Mouse (Mus musculus): ENCODE results near the gene Tmbim4. TPM values are rescaled to one million over a fixed set of nuclear protein-coding genes. Genes with fewer than 3 reads are reported as not detected.

Tmbim4 gene
- total and polyA plus RNA-seq, 3 experiments: 65.2 to 92.5 (median 74.0) TPM

DNA sequence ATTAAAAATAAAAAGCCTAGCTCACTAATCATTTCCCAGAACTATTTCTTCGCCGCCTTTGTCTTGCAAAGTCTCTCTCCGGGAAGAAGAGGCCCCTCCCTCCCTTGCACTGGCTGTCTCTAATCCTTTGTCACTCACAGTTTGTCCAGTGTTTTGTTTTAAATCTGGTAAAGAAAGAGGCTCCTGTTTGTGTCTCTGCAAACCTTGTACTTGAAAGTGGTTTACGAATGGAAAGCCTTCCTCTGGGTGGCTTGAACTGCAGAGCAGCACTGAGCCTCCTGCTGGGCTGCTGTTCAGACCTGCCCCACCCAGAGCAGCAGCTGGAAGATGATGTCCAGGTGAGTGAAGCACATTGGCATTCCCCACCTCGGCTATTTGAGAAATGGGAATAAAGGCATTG lies 30.1 kb upstream of the Tmbim4 start:
- no peak overlapping the region for H3K4me3 ChIP-seq (ENCODE audit: low read depth, low read length)
- peaks cover 39% of the 10 kb centered on the region for H3K36me3 ChIP-seq (replicated peaks)
- DNase-seq (ENCODE audit: low spot score) (no peak), ATAC-seq (ENCODE audit: extremely low read depth, insufficient number of reproducible peaks, low FRiP score, poor library complexity, severe bottlenecking) (no peak)
- no peaks in the 10 kb centered on the region for H3K27me3 ChIP-seq (ENCODE audit: insufficient read depth, low read length)
- peaks cover 46% of the 10 kb centered on the region for H3K4me1 ChIP-seq (ENCODE audit: insufficient read depth, low read depth, low read length)
- peaks cover 3% of the 10 kb centered on the region; the same call in 1 of the 2 replicates for H3K9me3 ChIP-seq (replicated peaks)
- TF ChIP-seq TAL1 (conservative IDR thresholded peaks at IDR 0.05; ENCODE audit: low read depth, low read length): no peak
- no peak for TF ChIP-seq POLR2AphosphoS5 (IDR thresholded peaks at IDR 0.05; ENCODE audit: insufficient replicate concordance, low read depth, low read length)
- no peak for TF ChIP-seq GATA1 (IDR thresholded peaks at IDR 0.05; ENCODE audit: borderline replicate concordance, low read length)
- TF ChIP-seq CTCF (IDR thresholded peaks at IDR 0.05; ENCODE audit: low read depth, low read length): no peak
- TF ChIP-seq GATA2 (IDR thresholded peaks at IDR 0.05; ENCODE audit: borderline replicate concordance, low read depth, low read length): no peak

DNA sequence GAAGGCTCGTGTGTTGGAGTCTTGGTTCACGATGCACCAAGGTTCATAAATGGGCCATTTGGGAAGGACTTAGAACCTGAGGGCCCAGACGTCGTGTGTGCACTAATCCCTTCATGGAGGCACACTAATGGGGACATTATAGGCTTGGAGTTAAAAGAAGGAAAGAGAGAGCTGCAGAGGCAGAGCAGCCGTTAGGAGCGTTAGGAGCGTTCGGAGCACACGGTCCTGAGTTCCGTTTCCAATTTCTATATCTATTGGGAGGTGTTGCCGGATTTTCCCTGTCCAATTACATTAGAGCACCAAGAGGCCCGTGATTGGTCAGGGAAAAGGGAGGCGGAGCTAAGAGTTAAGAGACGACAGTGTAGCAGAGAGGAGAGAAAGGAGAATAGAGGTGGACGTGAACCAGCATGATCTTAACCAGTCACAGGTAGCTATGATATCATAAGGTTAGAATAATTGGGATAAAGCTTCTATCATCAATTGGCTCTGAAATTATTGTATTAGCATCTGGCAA lies 27.1 kb upstream of the Tmbim4 start:
- TF ChIP-seq CTCF (IDR thresholded peaks at IDR 0.05; ENCODE audit: low read depth, low read length) (no peak), GATA2 (IDR thresholded peaks at IDR 0.05; ENCODE audit: borderline replicate concordance, low read depth, low read length) (no peak), POLR2AphosphoS5 (IDR thresholded peaks at IDR 0.05; ENCODE audit: insufficient replicate concordance, low read depth, low read length) (no peak), TAL1 (conservative IDR thresholded peaks at IDR 0.05; ENCODE audit: low read depth, low read length) (no peak), GATA1 (IDR thresholded peaks at IDR 0.05; ENCODE audit: borderline replicate concordance, low read length) (no peak)
- H3K4me3 ChIP-seq (ENCODE audit: low read depth, low read length): no peak overlapping the region
- H3K27me3 ChIP-seq (ENCODE audit: insufficient read depth, low read length): no peaks in the 10 kb centered on the region
- H3K36me3 ChIP-seq (replicated peaks): peaks cover 38% of the 10 kb centered on the region
- ATAC-seq (ENCODE audit: extremely low read depth, insufficient number of reproducible peaks, low FRiP score, poor library complexity, severe bottlenecking): no peak
- H3K4me1 ChIP-seq (ENCODE audit: insufficient read depth, low read depth, low read length): peaks cover 27% of the 10 kb centered on the region
- no peak for DNase-seq (ENCODE audit: low spot score)
- H3K9me3 ChIP-seq (replicated peaks): peaks cover 3% of the 10 kb centered on the region; the same call in 1 of the 2 replicates

DNA sequence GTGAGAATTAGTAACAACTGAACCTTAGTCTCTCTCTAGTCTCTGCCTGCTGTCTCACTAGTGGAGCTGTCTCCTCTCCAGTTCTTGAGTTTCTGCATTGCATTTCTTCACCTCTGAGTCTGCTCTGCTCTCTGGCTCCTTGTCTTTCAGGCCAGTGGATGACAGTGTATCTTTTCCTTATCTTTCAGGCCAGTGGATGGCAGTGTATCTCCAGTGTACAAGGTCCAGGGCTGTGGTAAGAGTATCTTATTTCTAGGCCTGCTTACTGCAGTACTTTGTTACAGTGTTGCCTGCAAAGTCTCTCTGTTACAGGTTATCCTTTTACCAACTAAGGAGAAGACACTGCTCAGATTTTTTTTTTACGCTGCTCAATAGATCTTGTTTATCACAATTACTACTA lies 18.5 kb upstream of the Tmbim4 start:
- H3K27me3 ChIP-seq (ENCODE audit: insufficient read depth, low read length): no peaks in the 10 kb centered on the region
- H3K4me1 ChIP-seq (ENCODE audit: insufficient read depth, low read depth, low read length): peaks cover 30% of the 10 kb centered on the region
- no peak overlapping the region for H3K4me3 ChIP-seq (ENCODE audit: low read depth, low read length)
- H3K36me3 ChIP-seq (replicated peaks): peaks cover 4% of the 10 kb centered on the region
- no peaks in the 10 kb centered on the region; the same call in 1 of the 2 replicates for H3K9me3 ChIP-seq (replicated peaks)
- peak; percentile 67 for ATAC-seq (ENCODE audit: extremely low read depth, insufficient number of reproducible peaks, low FRiP score, poor library complexity, severe bottlenecking)
- TF ChIP-seq GATA1 (IDR thresholded peaks at IDR 0.05; ENCODE audit: borderline replicate concordance, low read length): no peak
- TF ChIP-seq TAL1 (conservative IDR thresholded peaks at IDR 0.05; ENCODE audit: low read depth, low read length): peak; percentile 30
- DNase-seq (ENCODE audit: low spot score): no peak

- no peaks in the 10 kb centered on the region; the same call in 1 of the 2 replicates for H3K9me3 ChIP-seq (replicated peaks)
- H3K4me3 ChIP-seq (ENCODE audit: low read depth, low read length): no peak overlapping the region
- H3K36me3 ChIP-seq (replicated peaks): peaks cover 3% of the 10 kb centered on the region
- no peaks in the 10 kb centered on the region for H3K27me3 ChIP-seq (ENCODE audit: insufficient read depth, low read length)
- peaks cover 31% of the 10 kb centered on the region for H3K4me1 ChIP-seq (ENCODE audit: insufficient read depth, low read depth, low read length)
- ATAC-seq (ENCODE audit: extremely low read depth, insufficient number of reproducible peaks, low FRiP score, poor library complexity, severe bottlenecking) (peak; percentile 42; the same call in 1 of the 2 replicates), DNase-seq (ENCODE audit: low spot score) (no peak)
- TF ChIP-seq TAL1 (conservative IDR thresholded peaks at IDR 0.05; ENCODE audit: low read depth, low read length): no peak
These were observed 18.0 kb upstream of the Tmbim4 start for GRCm38 (mm10) chr10:120183342-120183741.

DNA sequence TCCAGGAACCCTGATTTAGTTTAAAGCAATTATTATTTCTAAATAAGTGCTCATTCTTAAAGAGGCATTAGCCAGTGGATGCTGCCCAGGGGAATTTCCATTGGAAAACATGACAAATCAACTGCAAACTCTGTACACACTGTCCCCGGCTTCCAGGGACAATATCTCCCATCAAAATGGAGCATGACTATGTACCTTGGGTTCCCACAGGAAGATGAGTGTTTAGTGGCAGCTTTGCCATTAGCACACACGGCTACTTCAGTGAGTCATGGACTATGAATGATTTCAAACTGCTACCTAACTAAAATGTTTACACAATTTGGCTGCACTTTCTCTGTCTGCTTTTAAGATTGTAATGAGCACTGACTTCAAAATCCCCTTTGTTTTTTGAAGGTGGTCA lies 12.9 kb upstream of the Tmbim4 start:
- peaks cover 49% of the 10 kb centered on the region for H3K4me1 ChIP-seq (ENCODE audit: insufficient read depth, low read depth, low read length)
- peaks cover 9% of the 10 kb centered on the region; the same call in 1 of the 2 replicates for H3K27me3 ChIP-seq (ENCODE audit: insufficient read depth, low read length)
- H3K36me3 ChIP-seq (replicated peaks): no peaks in the 10 kb centered on the region

GRCm38 (mm10) chr10:120189276-120189675 lies 12.1 kb upstream of the Tmbim4 start:
- Histone ChIP-seq H3K4me3 (ENCODE audit: low read depth, low read length) (no peak overlapping the region), H3K27me3 (ENCODE audit: insufficient read depth, low read length) (peaks cover 9% of the 10 kb centered on the region; the same call in 1 of the 2 replicates), H3K36me3 (replicated peaks) (no peaks in the 10 kb centered on the region), H3K4me1 (ENCODE audit: insufficient read depth, low read depth, low read length) (peaks cover 47% of the 10 kb centered on the region), H3K9me3 (replicated peaks) (no peaks in the 10 kb centered on the region)
- ATAC-seq (ENCODE audit: extremely low read depth, insufficient number of reproducible peaks, low FRiP score, poor library complexity, severe bottlenecking): no peak; the same call in 1 of the 2 replicates
- DNase-seq (ENCODE audit: low spot score): no peak
- TF ChIP-seq POLR2AphosphoS5 (IDR thresholded peaks at IDR 0.05; ENCODE audit: insufficient replicate concordance, low read depth, low read length) (no peak), GATA2 (IDR thresholded peaks at IDR 0.05; ENCODE audit: borderline replicate concordance, low read depth, low read length) (no peak), CTCF (IDR thresholded peaks at IDR 0.05; ENCODE audit: low read depth, low read length) (no peak), TAL1 (conservative IDR thresholded peaks at IDR 0.05; ENCODE audit: low read depth, low read length) (no peak), GATA1 (IDR thresholded peaks at IDR 0.05; ENCODE audit: borderline replicate concordance, low read length) (no peak)

More for the DNA sequence above, 12.9 kb upstream of the Tmbim4 start:
- Histone ChIP-seq H3K4me3 (ENCODE audit: low read depth, low read length) (no peak overlapping the region), H3K9me3 (replicated peaks) (no peaks in the 10 kb centered on the region)
- ATAC-seq (ENCODE audit: extremely low read depth, insufficient number of reproducible peaks, low FRiP score, poor library complexity, severe bottlenecking): no peak
- DNase-seq (ENCODE audit: low spot score): no peak
- TF ChIP-seq CTCF (IDR thresholded peaks at IDR 0.05; ENCODE audit: low read depth, low read length): no peak
- no peak for TF ChIP-seq POLR2AphosphoS5 (IDR thresholded peaks at IDR 0.05; ENCODE audit: insufficient replicate concordance, low read depth, low read length)
- TF ChIP-seq GATA2 (IDR thresholded peaks at IDR 0.05; ENCODE audit: borderline replicate concordance, low read depth, low read length): no peak
- TF ChIP-seq GATA1 (IDR thresholded peaks at IDR 0.05; ENCODE audit: borderline replicate concordance, low read length): no peak
- no peak for TF ChIP-seq TAL1 (conservative IDR thresholded peaks at IDR 0.05; ENCODE audit: low read depth, low read length)

Measured in G1E (cell line).